Mouse (Mus musculus): ENCODE measurements around the gene Sult2a2.
"Not testable (repeated sequence)": the region's sequence is repeated elsewhere in the genome, so short reads cannot be mapped to it uniquely, and the experiment has no call there.

Gene Sult2a2

GRCm38 (mm10) chr7:13733205-13733604, at the start of gene Sult2a2:
Gene Sult2a2 (plus strand): TSS chr7:13733505.
- DNase-seq (ENCODE audit: low spot score), result not testable (repeated sequence)

DNA sequence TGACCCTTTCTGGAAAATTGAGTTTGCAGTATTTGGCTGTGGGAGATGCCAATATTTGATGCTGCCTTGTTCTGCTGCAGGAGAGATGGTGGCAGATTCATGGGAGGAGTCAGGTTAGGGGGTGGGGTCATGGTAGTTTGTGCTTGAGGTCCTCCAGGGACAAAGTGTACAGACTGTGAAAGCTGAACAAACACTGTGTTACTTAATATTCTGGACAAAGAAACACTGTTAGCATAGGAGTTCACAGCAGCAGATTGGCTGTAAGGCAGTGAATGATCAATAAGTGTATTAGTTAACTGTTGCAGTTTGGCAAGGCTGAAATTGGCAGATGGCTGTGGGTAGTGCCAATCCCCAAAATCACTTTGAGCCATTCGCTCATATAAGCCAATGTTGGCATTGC, 80.6 kb downstream of the Sult2a2 start:
- no peak for DNase-seq (ENCODE audit: low spot score)
